Mouse (Mus musculus) CH12.LX (cell line): ENCODE data around the gene Brsk2. TPM values are rescaled to one million over a fixed set of nuclear protein-coding genes. Genes with fewer than 3 reads are reported as not detected.

Experiments used
- DNase-seq: peaks from one replicate; pipeline ENCODE4 v3.0.0-alpha.2; 2013; ENCODE audit errors: extremely low read depth
- H3K27ac ChIP-seq: 2 replicates; pipeline ENCODE4 v1.5.1; 2012; ENCODE audit warnings: low read depth, mild to moderate bottlenecking, control low read depth, moderate library complexity; ENCODE audit not compliant: insufficient read depth
- H3K27me3 ChIP-seq: replicated peaks from 2 replicates; pipeline ENCODE3; 2012; ENCODE audit warnings: inconsistent platforms
- H3K36me3 ChIP-seq, 2 experiments: replicated peaks in 1 of 2; 2 replicates each; pipeline versions ENCODE3 to v1.6.1; 2012; ENCODE audit warnings: inconsistent platforms in 1 of 2, low read length in 1 of 2, mild to moderate bottlenecking in 1 of 2, mixed read lengths in 1 of 2, moderate library complexity in 1 of 2; ENCODE audit not compliant: control insufficient read depth in 1 of 2, insufficient read depth in 1 of 2
- H3K4me1 ChIP-seq, 2 experiments: 2 replicates each; pipeline ENCODE4 v1.6.1; 2012; ENCODE audit warnings: inconsistent platforms in 1 of 2, moderate library complexity in 1 of 2; ENCODE audit not compliant: insufficient read depth in 2 of 2, control insufficient read depth in 1 of 2
- H3K4me2 ChIP-seq: 2 replicates; pipeline ENCODE4 v1.6.1; 2012; ENCODE audit warnings: low read depth, mild to moderate bottlenecking, control low read depth; ENCODE audit not compliant: poor library complexity, insufficient read depth, severe bottlenecking
- H3K4me3 ChIP-seq, 3 experiments: fragments of 150-350 bp in 1 of 3; sonication (generic) in 1 of 3; replicated peaks in 1 of 3; 2 replicates each; pipeline versions ENCODE3 to v1.5.1; 2011 to 2012; ENCODE audit warnings: low read depth in 2 of 3, low read length in 2 of 3, mild to moderate bottlenecking in 2 of 3, moderate library complexity in 2 of 3, control low read depth in 1 of 3, improper control_type of control experiment in 1 of 3, inconsistent platforms in 1 of 3, mixed read lengths in 1 of 3; ENCODE audit not compliant: poor library complexity in 1 of 3
- H3K79me2 ChIP-seq: replicated peaks from 2 replicates; pipeline ENCODE4 v1.6.1; 2012; ENCODE audit warnings: mild to moderate bottlenecking, moderate library complexity; ENCODE audit not compliant: control insufficient read depth, poor library complexity, insufficient read depth, severe bottlenecking; ENCODE audit errors: extremely low read depth
- H3K9ac ChIP-seq: 2 replicates; pipeline ENCODE4 v1.6.1; 2012; ENCODE audit warnings: low read depth, mild to moderate bottlenecking, control low read depth, moderate library complexity; ENCODE audit not compliant: insufficient read depth
- H3K9me3 ChIP-seq: replicated peaks from 2 replicates; pipeline ENCODE3; 2012; ENCODE audit warnings: low read length, inconsistent platforms, mixed read lengths
- BHLHE40 ChIP-seq: IDR thresholded peaks from 2 replicates; pipeline ENCODE4 v1.6.1; 2011; ENCODE audit warnings: mild to moderate bottlenecking, low read depth, low read length, improper control_type of control experiment
- CHD2 ChIP-seq: IDR thresholded peaks from 2 replicates; pipeline ENCODE4 v1.6.1; 2011; ENCODE audit warnings: low read length, improper control_type of control experiment
- CTCF ChIP-seq, 2 experiments: IDR thresholded peaks in 1 of 2; conservative IDR thresholded peaks in 1 of 2; 2 replicates each; pipeline ENCODE4 v1.5.1; 2011 to 2012; ENCODE audit warnings: low read depth in 2 of 2, low read length in 2 of 2, improper control_type of control experiment in 1 of 2, inconsistent platforms in 1 of 2, mild to moderate bottlenecking in 1 of 2, moderate library complexity in 1 of 2
- E2F4 ChIP-seq: IDR thresholded peaks from 2 replicates; pipeline ENCODE4 v1.6.1; 2011; ENCODE audit warnings: low read depth, low read length, improper control_type of control experiment; ENCODE audit not compliant: insufficient replicate concordance
- EP300 ChIP-seq: IDR thresholded peaks from 2 replicates; pipeline ENCODE4 v1.6.1; 2011; ENCODE audit warnings: low read length, improper control_type of control experiment
- ETS1 ChIP-seq: conservative IDR thresholded peaks from 2 replicates; pipeline ENCODE4 v1.6.1; 2012; ENCODE audit warnings: low read depth, mild to moderate bottlenecking, inconsistent platforms, low read length, improper control_type of control experiment, moderate library complexity
- GABPA ChIP-seq: IDR thresholded peaks from 2 replicates; pipeline ENCODE4 v1.6.1; 2012; ENCODE audit warnings: low read depth, low read length, improper control_type of control experiment, inconsistent platforms; ENCODE audit not compliant: insufficient replicate concordance
- IRF4 ChIP-seq: IDR thresholded peaks from 2 replicates; pipeline ENCODE4 v1.6.1; 2014; ENCODE audit warnings: low read depth, mild to moderate bottlenecking, inconsistent platforms, low read length, improper control_type of control experiment
- JUN ChIP-seq: IDR thresholded peaks from 2 replicates; pipeline ENCODE4 v1.6.1; 2011; ENCODE audit warnings: low read depth, mild to moderate bottlenecking, low read length, improper control_type of control experiment, moderate library complexity; ENCODE audit not compliant: insufficient read depth
- JUND ChIP-seq: conservative IDR thresholded peaks from 2 replicates; pipeline ENCODE4 v1.6.1; 2011; ENCODE audit warnings: low read depth, low read length, improper control_type of control experiment
- KAT2A ChIP-seq: IDR thresholded peaks from 2 replicates; pipeline ENCODE4 v1.6.1; 2012; ENCODE audit warnings: low read length, improper control_type of control experiment, inconsistent platforms; ENCODE audit not compliant: insufficient replicate concordance
- MAFK ChIP-seq: IDR thresholded peaks from 2 replicates; pipeline ENCODE4 v1.6.1; 2011; ENCODE audit warnings: low read length, improper control_type of control experiment; ENCODE audit not compliant: insufficient replicate concordance
- MEF2A ChIP-seq: IDR thresholded peaks from 2 replicates; pipeline ENCODE4 v1.6.1; 2014; ENCODE audit warnings: low read depth, mild to moderate bottlenecking, inconsistent platforms, low read length, improper control_type of control experiment, borderline replicate concordance
- MXI1 ChIP-seq: IDR thresholded peaks from 2 replicates; pipeline ENCODE4 v1.6.1; 2011; ENCODE audit warnings: mild to moderate bottlenecking, low read depth, low read length, improper control_type of control experiment
- MYC ChIP-seq: IDR thresholded peaks from 2 replicates; pipeline ENCODE4 v1.6.1; 2011; ENCODE audit warnings: low read depth, mild to moderate bottlenecking, improper control_type of control experiment, low read length
- NRF1 ChIP-seq: IDR thresholded peaks from 2 replicates; pipeline ENCODE4 v1.6.1; 2014; ENCODE audit warnings: low read depth, mild to moderate bottlenecking, inconsistent platforms, low read length, improper control_type of control experiment, moderate library complexity
- POLR2A ChIP-seq: IDR thresholded peaks from 2 replicates; pipeline ENCODE4 v1.6.1; 2011; ENCODE audit warnings: low read depth, mild to moderate bottlenecking, improper control_type of control experiment, low read length
- RAD21 ChIP-seq: IDR thresholded peaks from 2 replicates; pipeline ENCODE4 v1.6.1; 2011; ENCODE audit warnings: low read depth, mild to moderate bottlenecking, low read length, improper control_type of control experiment, moderate library complexity
- RCOR1 ChIP-seq: conservative IDR thresholded peaks from 2 replicates; pipeline ENCODE4 v1.6.1; 2012; ENCODE audit warnings: low read depth, mild to moderate bottlenecking, inconsistent platforms, low read length, improper control_type of control experiment
- SIN3A ChIP-seq: IDR thresholded peaks from 2 replicates; pipeline ENCODE4 v1.6.1; 2012; ENCODE audit warnings: low read length, improper control_type of control experiment, inconsistent platforms
- SMC3 ChIP-seq: IDR thresholded peaks from 2 replicates; pipeline ENCODE4 v1.6.1; 2011; ENCODE audit warnings: low read depth, low read length, improper control_type of control experiment
- TBP ChIP-seq: conservative IDR thresholded peaks from 2 replicates; pipeline ENCODE4 v1.6.1; 2011; ENCODE audit warnings: low read depth, low read length, improper control_type of control experiment
- UBTF ChIP-seq: IDR thresholded peaks from 2 replicates; pipeline ENCODE4 v1.6.1; 2012; ENCODE audit warnings: low read depth, mild to moderate bottlenecking, inconsistent platforms, low read length, improper control_type of control experiment, moderate library complexity
- ZNF384 ChIP-seq: IDR thresholded peaks from 2 replicates; pipeline ENCODE4 v1.6.1; 2012; ENCODE audit warnings: low read depth, low read length, improper control_type of control experiment, inconsistent platforms
- dilution Hi-C: fragments of 300-500 bp; cut with MboI; formaldehyde crosslinking; loops from 2 replicates; pipeline ENCODE4 v1.14.3; 2020; ENCODE audit warnings: low sequenced_read_pairs; ENCODE audit not compliant: extremely low pct_unique_long_range_greater_than_20kb, extremely low pct_ligation_motif_present
- in situ Hi-C: fragments of 300-500 bp; cut with MboI; formaldehyde crosslinking; loops from 3 replicates; pipeline ENCODE4 v1.14.3; 2019; ENCODE audit warnings: low sequenced_read_pairs, low pct_ligation_motif_present, low pct_unique_long_range_greater_than_20kb, mixed read lengths
- polyA plus RNA-seq: library from polyadenylated mRNA; unstranded; fragments of >175 nt; gene quantifications from 2 replicates; pipeline ENCODE4 v1.2.1, GENCODE M21; 2012; ENCODE audit warnings: low read depth; ENCODE audit not compliant: insufficient read length
- total RNA-seq, 2 experiments: library from RNA; depleted of rRNA; stranded (reverse); fragments of 300-350 nt in 1 of 2; fragments of >200 nt in 1 of 2; gene quantifications; 2 replicates each; pipeline ENCODE4 v1.2.3; 2012 to 2014

Gene Brsk2
- total and polyA plus RNA-seq, 3 experiments = 5.3 to 11.0 (median 10.9) TPM

- dilution Hi-C loops = no loop called here
- in situ Hi-C loops = no loop called here
- no peak overlapping the region for H3K4me3 ChIP-seq
- no peaks in the 10 kb centered on the region for H3K4me1 ChIP-seq
- no peak overlapping the region for H3K4me2 ChIP-seq
- no peaks in the 10 kb centered on the region for H3K36me3 ChIP-seq
- H3K9me3 ChIP-seq = no peaks in the 10 kb centered on the region
- no peak for TF ChIP-seq KAT2A
- TF ChIP-seq EP300 = no peak
- TF ChIP-seq CTCF (conservative IDR thresholded peaks at IDR 0.05 in 1 of 2, IDR thresholded peaks at IDR 0.05 in 1 of 2; ENCODE audit: low read depth in 2 of 2, low read length in 2 of 2) = peak; percentile 9 to 57; a peak in 2 of 4 replicates
- no peak; the same call in 1 of the 2 replicates for TF ChIP-seq RAD21
- 0 out of 2 replicates have a peak, but pooled peaks have one; percentile 37 for TF ChIP-seq SIN3A
- TF ChIP-seq MAFK = no peak
- TF ChIP-seq E2F4 = no peak
- no peak for TF ChIP-seq CHD2
- TF ChIP-seq ZNF384 = no peak
- TF ChIP-seq JUND = no peak
- no peak for TF ChIP-seq UBTF
- TF ChIP-seq MYC = no peak
- TF ChIP-seq TBP = no peak
- TF ChIP-seq NRF1 = no peak
- TF ChIP-seq MEF2A = no peak
- no peak for TF ChIP-seq GABPA
- TF ChIP-seq POLR2A = no peak
- TF ChIP-seq JUN = no peak
- TF ChIP-seq SMC3 = peak; percentile 42
- TF ChIP-seq MXI1 = no peak
- no peak for TF ChIP-seq RCOR1
- no peak for TF ChIP-seq ETS1
- no peak for TF ChIP-seq IRF4
- no peak for TF ChIP-seq BHLHE40
- peak; percentile 27 for DNase-seq
- no peaks in the 10 kb centered on the region for H3K79me2 ChIP-seq
- H3K9ac ChIP-seq = no peak overlapping the region
- H3K27me3 ChIP-seq = peaks cover 51% of the 10 kb centered on the region
- no peak overlapping the region for H3K27ac ChIP-seq
Measured at GRCm38 (mm10) chr7:141972831-141973619, 23.5 kb downstream of the Brsk2 start.
